Mouse (Mus musculus) cortical plate, adult 2 months (tissue): ENCODE results near the gene Cdh4.

ENCODE experiments used
- CTCF ChIP-seq: fragments of 200-500 bp; IDR thresholded peaks from 2 replicates; pipeline ENCODE4 v1.5.1; 2011; ENCODE audit warnings: mild to moderate bottlenecking, control low read depth, low read length; ENCODE audit not compliant: insufficient read depth; ENCODE audit errors: extremely low read depth
- POLR2A ChIP-seq: fragments of 200-500 bp; IDR thresholded peaks from 2 replicates; pipeline ENCODE4 v1.6.1; 2011; ENCODE audit warnings: mild to moderate bottlenecking, low read length, control low read depth; ENCODE audit not compliant: insufficient read depth; ENCODE audit errors: extremely low read depth

DNA sequence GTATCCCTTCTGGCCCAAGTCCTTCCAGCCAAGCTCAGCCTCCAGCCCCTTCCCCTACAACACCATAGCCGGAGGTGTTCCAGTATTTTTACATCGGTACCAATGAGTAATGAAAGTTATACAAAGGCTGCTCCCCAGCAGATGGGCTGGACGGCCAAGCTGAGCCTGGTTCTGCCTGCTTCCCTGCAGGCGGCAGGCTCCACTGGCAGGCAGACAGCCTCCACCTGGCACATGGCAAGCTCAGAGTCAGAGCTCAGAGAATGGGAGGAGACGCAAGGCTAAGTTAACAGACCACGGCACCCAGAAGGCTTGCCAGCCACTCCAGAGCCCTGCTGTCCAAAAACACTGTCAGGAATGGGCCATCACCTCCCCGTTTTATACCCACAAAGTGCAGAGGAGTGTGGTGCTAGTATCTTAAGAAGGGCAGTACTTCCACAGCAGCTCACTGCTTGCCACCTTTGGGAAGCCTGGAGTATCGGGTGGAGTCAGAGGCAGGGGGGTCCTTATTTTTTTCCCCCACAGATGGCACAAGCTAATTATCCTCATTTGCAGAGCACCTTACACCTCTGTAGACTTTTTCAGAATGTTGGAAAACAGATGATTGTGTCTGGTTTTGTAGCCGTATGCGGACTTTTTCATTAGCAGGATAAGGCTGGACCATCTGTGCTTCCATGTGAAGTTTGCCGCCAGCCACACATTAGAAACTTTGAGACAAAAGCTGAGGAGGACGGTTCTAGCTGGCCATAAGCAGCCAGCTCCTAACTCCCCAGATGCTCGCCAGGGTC, 320.5 kb downstream of the Cdh4 start:
- TF ChIP-seq POLR2A, result no peak
- 0 out of 2 replicates have a peak, but pooled peaks have one; percentile 9 for TF ChIP-seq CTCF
